Mouse (Mus musculus): ENCODE measurements around the gene Olfr1484. TPM values are rescaled to one million over a fixed set of nuclear protein-coding genes. Genes with fewer than 3 reads are reported as not detected.
"Not testable (repeated sequence)": the region's sequence is repeated elsewhere in the genome, so short reads cannot be mapped to it uniquely, and the experiment has no call there.

The Olfr1484 gene
- not detected in 2 replicates for polyA plus RNA-seq (2016; fragmentation: Nextera tagmentation; extraction: Ambion mirVana)

DNA sequence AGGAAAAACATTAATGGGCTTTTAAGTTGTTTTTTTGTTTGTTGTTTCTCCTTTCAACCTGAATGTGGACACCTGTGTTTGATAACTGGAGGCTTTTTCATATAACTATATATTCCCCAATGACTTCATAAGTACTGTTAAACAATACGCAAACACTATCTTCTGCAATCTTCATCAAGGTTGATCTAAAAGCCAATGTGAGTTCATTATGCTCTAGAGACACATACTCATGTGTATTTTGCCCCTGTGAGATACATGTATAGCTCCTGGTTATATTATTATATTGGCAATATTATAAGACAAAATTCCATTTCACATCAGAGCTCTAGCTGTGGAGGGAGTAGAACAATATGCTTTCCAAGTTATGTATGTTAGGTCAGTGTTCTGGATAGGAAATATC, at the start of gene Olfr1484:
Gene Olfr1484 (plus strand): TSS at position 301 of the 400 bp plus-strand sequence.
- H3K9me3 ChIP-seq, result 0 out of 2 replicates have a peak, but pooled peaks cover 5% of the 10 kb centered on the region
- no peaks in the 10 kb centered on the region for H3K27me3 ChIP-seq (replicated peaks)
- H3K4me3 ChIP-seq, result no peak within 1 kb of the TSS
- no peak within 1 kb of the TSS for H3K4me2 ChIP-seq (replicated peaks)
- no peaks in the 10 kb centered on the region for H3K4me1 ChIP-seq
- no peak within 1 kb of the TSS for H3K9ac ChIP-seq
- no peak for ATAC-seq (ENCODE audit: low FRiP score, low read depth)
- 91% methylated on average over 1 of the region's 1 CpGs for WGBS
- no peaks in the 10 kb centered on the region for H3K36me3 ChIP-seq
- H3K27ac ChIP-seq, result no peak within 1 kb of the TSS

DNA sequence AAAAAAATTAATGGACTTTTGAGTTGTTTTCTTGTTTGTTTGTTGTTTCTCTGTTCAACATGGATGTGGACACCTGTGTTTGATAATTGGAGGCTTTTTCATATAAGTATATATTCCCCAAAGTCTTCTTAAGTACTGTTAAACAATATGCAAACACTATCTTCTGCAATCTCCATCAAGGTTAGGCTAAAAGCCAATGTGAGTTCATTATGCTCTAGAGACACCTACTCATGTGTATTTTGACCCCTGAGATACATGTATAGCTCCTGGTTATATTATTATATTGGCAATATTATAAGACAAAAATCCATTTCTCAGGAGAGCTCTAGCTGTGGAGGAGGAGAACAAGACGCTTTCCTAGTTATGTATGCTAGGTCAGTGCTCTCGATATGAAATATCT, 33.8 kb downstream of the Olfr1484 start, which contains the start of gene Olfr1487:
Gene Olfr1487 (plus strand): TSS at position 301 of the 400 bp plus-strand sequence.
- 86% methylated on average over 2 of the region's 2 CpGs for WGBS
- not testable (repeated sequence) for H3K9ac ChIP-seq

GRCm38 (mm10) chr19:13631321-13631720, 48.0 kb downstream of the Olfr1484 start, which contains the start of gene Olfr1489:
Gene Olfr1489 (plus strand): TSS chr19:13631621.
- WGBS, result 88% methylated on average over 1 of the region's 1 CpGs
- no peak for ATAC-seq (ENCODE audit: low FRiP score, low read depth)
- no peak within 1 kb of the TSS for H3K27ac ChIP-seq
- H3K9me3 ChIP-seq, result peaks cover 7% of the 10 kb centered on the region
- no peaks in the 10 kb centered on the region for H3K4me1 ChIP-seq
- H3K4me2 ChIP-seq (replicated peaks), result no peak within 1 kb of the TSS
- no peak within 1 kb of the TSS for H3K4me3 ChIP-seq
- no peaks in the 10 kb centered on the region for H3K27me3 ChIP-seq (replicated peaks)
- H3K36me3 ChIP-seq, result no peaks in the 10 kb centered on the region
- no peak within 1 kb of the TSS for H3K9ac ChIP-seq

More for the DNA sequence above, 33.8 kb downstream of the Olfr1484 start, which contains the start of gene Olfr1487:
- not testable (repeated sequence) for H3K4me2 ChIP-seq (replicated peaks); H3K4me1 ChIP-seq; H3K4me3 ChIP-seq; ATAC-seq (ENCODE audit: low FRiP score, low read depth); H3K27me3 ChIP-seq (replicated peaks); H3K27ac ChIP-seq; H3K36me3 ChIP-seq
- H3K9me3 ChIP-seq, result peaks cover 15% of the 10 kb centered on the region

Small RNAs within 50 kb of the gene (microRNA-seq; reads per million reads assigned to microRNA genes)
- gene Gm22323 (not detected), gene Gm23931 (not detected)

Other genes starting within 250 kb of the Olfr1484 start
- not detected in 2 replicates for gene Olfr1466, start 244.6 kb upstream of the Olfr1484 start, polyA plus RNA-seq (2016; fragmentation: Nextera tagmentation; extraction: Ambion mirVana)
- not detected in 2 replicates for gene Olfr1467, start 221.3 kb upstream of the Olfr1484 start, polyA plus RNA-seq (2016; fragmentation: Nextera tagmentation; extraction: Ambion mirVana)
- not detected in 2 replicates for gene Olfr1469, start 175.7 kb upstream of the Olfr1484 start, polyA plus RNA-seq (2016; fragmentation: Nextera tagmentation; extraction: Ambion mirVana)
- gene Olfr1471, start 140.1 kb upstream of the Olfr1484 start, polyA plus RNA-seq (2016; fragmentation: Nextera tagmentation; extraction: Ambion mirVana), result not detected in 2 replicates
- gene Olfr1472, start 127.4 kb upstream of the Olfr1484 start, polyA plus RNA-seq (2016; fragmentation: Nextera tagmentation; extraction: Ambion mirVana), result not detected in 2 replicates
- gene Olfr1474, start 113.9 kb upstream of the Olfr1484 start, polyA plus RNA-seq (2016; fragmentation: Nextera tagmentation; extraction: Ambion mirVana), result not detected in 2 replicates
- not detected in 2 replicates for gene Olfr1475, start 103.3 kb upstream of the Olfr1484 start, polyA plus RNA-seq (2016; fragmentation: Nextera tagmentation; extraction: Ambion mirVana)
- gene Olfr1477, start 83.0 kb upstream of the Olfr1484 start, polyA plus RNA-seq (2016; fragmentation: Nextera tagmentation; extraction: Ambion mirVana), result not detected in 2 replicates
- not detected in 2 replicates for gene Olfr1480, start 55.6 kb upstream of the Olfr1484 start, polyA plus RNA-seq (2016; fragmentation: Nextera tagmentation; extraction: Ambion mirVana)
- gene Olfr1487, start 33.9 kb downstream of the Olfr1484 start, polyA plus RNA-seq (2016; fragmentation: Nextera tagmentation; extraction: Ambion mirVana), result not detected in 2 replicates
- not detected in 2 replicates for gene Olfr1489, start 48.1 kb downstream of the Olfr1484 start, polyA plus RNA-seq (2016; fragmentation: Nextera tagmentation; extraction: Ambion mirVana)
- gene Olfr1490, start 67.6 kb downstream of the Olfr1484 start, polyA plus RNA-seq (2016; fragmentation: Nextera tagmentation; extraction: Ambion mirVana), result not detected in 2 replicates
- gene Olfr1491, start 113.8 kb downstream of the Olfr1484 start, polyA plus RNA-seq (2016; fragmentation: Nextera tagmentation; extraction: Ambion mirVana), result not detected in 2 replicates
- gene Olfr1493-ps1, start 139.8 kb downstream of the Olfr1484 start, polyA plus RNA-seq (2016; fragmentation: Nextera tagmentation; extraction: Ambion mirVana), result not detected in 2 replicates
- not detected in 2 replicates for gene Olfr1494, start 156.2 kb downstream of the Olfr1484 start, polyA plus RNA-seq (2016; fragmentation: Nextera tagmentation; extraction: Ambion mirVana)
- not detected in 2 replicates for gene Olfr1495, start 181.1 kb downstream of the Olfr1484 start, polyA plus RNA-seq (2016; fragmentation: Nextera tagmentation; extraction: Ambion mirVana)
- not detected in 2 replicates for gene Olfr1496, start 194.4 kb downstream of the Olfr1484 start, polyA plus RNA-seq (2016; fragmentation: Nextera tagmentation; extraction: Ambion mirVana)
- not detected in 2 replicates for gene Olfr1497, start 214.7 kb downstream of the Olfr1484 start, polyA plus RNA-seq (2016; fragmentation: Nextera tagmentation; extraction: Ambion mirVana)
- gene Olfr1499, start 235.9 kb downstream of the Olfr1484 start, polyA plus RNA-seq (2016; fragmentation: Nextera tagmentation; extraction: Ambion mirVana), result not detected in 2 replicates
- not detected in 2 replicates for gene Olfr1500, start 247.0 kb downstream of the Olfr1484 start, polyA plus RNA-seq (2016; fragmentation: Nextera tagmentation; extraction: Ambion mirVana)

All from neural tube, embryonic 12.5 days (tissue).